Mouse (Mus musculus) spleen, adult 2 months (tissue): ENCODE results near the gene Ptges.

Experiments used
- CTCF ChIP-seq: fragments of 200-500 bp; IDR thresholded peaks from 2 replicates; pipeline ENCODE4 v1.5.1; 2011; ENCODE audit warnings: mild to moderate bottlenecking, inconsistent platforms; ENCODE audit not compliant: insufficient read depth, insufficient read length, insufficient replicate concordance; ENCODE audit errors: extremely low read depth
- POLR2A ChIP-seq: fragments of 200-500 bp; IDR thresholded peaks from 2 replicates; pipeline ENCODE4 v1.6.1; 2011; ENCODE audit warnings: low read depth, low read length, inconsistent platforms

GRCm38 (mm10) chr2:30926381-30926780 is 3.3 kb downstream of the Ptges start:
- TF ChIP-seq CTCF (no peak), POLR2A (no peak)
